Mouse (Mus musculus) midbrain, embryonic 10.5 days (tissue): ENCODE measurements around the gene Trim71. TPM values are rescaled to one million over a fixed set of nuclear protein-coding genes. Genes with fewer than 3 reads are reported as not detected.

Source experiments
- DNase-seq: peaks from one replicate; pipeline ENCODE4 v3.0.0-alpha.2; 2017; ENCODE audit warnings: low spot score
- H3K27ac ChIP-seq: fragments of 300-500 bp; sonication (generic); replicated peaks from 2 replicates; pipeline ENCODE4 v1.5.1; 2016; ENCODE audit warnings: mild to moderate bottlenecking
- H3K27me3 ChIP-seq: fragments of 300-500 bp; sonication (generic); 2 replicates; pipeline ENCODE4 v1.6.1; 2016; ENCODE audit warnings: low read depth, mild to moderate bottlenecking; ENCODE audit not compliant: poor library complexity, severe bottlenecking
- H3K36me3 ChIP-seq: fragments of 300-500 bp; sonication (generic); 2 replicates; pipeline ENCODE4 v1.6.1; 2016; ENCODE audit warnings: mild to moderate bottlenecking, moderate library complexity
- H3K4me1 ChIP-seq: fragments of 300-500 bp; sonication (generic); 2 replicates; pipeline ENCODE4 v1.6.1; 2016
- H3K4me3 ChIP-seq: fragments of 300-500 bp; sonication (generic); 2 replicates; pipeline ENCODE4 v1.5.1; 2016; ENCODE audit warnings: mild to moderate bottlenecking, moderate library complexity
- H3K9me3 ChIP-seq: fragments of 300-500 bp; sonication (generic); replicated peaks from 2 replicates; pipeline ENCODE4 v1.6.1; 2016; ENCODE audit warnings: mild to moderate bottlenecking
- WGBS: fragments of 180-500 bp; shearing (Covaris S2); methylation state at CpG from one replicate; pipeline ENCODE4 v1.1.7; 2016; 5-methylcytosine and 5-hydroxymethylcytosine counted together
- polyA plus RNA-seq: library from polyadenylated mRNA; unstranded; fragments of >200 nt; fragmentation: Nextera tagmentation; extraction: Ambion mirVana; gene quantifications from 2 replicates; pipeline ENCODE4 v1.2.1, GENCODE M21; 2016

Gene Trim71
- polyA plus RNA-seq, 1 experiment from 2014 or later, result 6.8 TPM

DNA sequence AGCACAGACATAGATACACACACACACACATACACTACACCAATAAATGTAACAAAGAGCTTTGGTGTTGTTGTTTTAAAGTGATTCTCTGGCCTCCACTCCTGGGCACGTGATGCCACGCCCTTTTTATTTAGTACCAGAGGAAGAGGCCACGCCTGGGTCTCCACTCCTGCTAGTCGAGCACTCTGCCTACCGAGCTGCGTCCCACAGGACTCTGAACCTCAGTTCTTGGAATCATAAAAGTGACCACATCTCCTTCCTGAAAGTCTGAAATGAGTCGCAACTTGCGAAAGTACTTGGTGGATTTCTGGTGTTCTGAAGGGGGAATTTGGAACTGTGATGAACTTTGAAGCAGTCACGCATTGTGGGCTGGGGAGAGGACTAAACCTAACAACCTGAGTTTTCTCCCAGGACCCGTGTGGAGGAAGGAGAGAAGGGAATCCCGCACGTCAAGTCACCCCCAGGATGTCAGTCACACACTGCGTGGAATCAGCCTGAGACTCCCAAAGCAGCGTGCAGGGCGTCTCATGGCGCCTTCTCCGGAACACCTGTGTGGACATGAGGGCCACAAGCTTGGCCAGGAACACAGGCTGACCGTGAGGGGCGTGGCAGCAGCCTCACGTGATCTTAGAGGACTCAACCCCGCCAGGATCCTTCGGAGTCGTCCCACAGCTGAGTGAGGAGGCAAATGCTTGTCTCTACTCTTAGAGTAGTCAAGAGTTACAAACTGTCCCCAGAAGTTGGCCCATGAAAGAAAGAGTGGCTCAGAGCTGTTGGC is 76.5 kb downstream of the Trim71 start:
- Histone ChIP-seq H3K27me3 (no peaks in the 10 kb centered on the region), H3K4me3 (no peak overlapping the region), H3K36me3 (no peaks in the 10 kb centered on the region), H3K4me1 (no peaks in the 10 kb centered on the region), H3K9me3 (no peaks in the 10 kb centered on the region), H3K27ac (no peak overlapping the region)
- WGBS, result 87% methylated on average over 23 of the region's 23 CpGs
- no peak for DNase-seq

DNA sequence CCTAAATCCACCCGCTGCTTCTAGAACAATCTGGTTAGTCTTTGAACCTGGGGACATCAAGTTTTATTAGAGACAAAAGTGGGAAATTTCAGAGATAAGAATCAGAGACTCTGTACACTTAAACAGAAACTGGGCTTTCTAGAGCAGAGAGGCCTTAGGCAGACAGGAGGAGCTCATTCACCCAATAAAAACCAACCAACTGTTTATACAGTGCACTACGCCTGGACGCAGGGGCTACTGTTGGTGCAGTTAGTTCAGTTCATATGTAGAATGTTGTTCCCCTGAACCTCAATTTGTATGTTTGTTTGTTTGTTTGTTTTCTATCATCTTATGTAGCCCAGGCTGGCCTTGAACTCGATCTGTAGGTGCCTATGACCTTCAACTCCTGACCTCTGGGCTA is 77.4 kb downstream of the Trim71 start:
- Histone ChIP-seq H3K36me3 (no peaks in the 10 kb centered on the region), H3K9me3 (no peaks in the 10 kb centered on the region), H3K4me3 (no peak overlapping the region), H3K27me3 (no peaks in the 10 kb centered on the region), H3K4me1 (no peaks in the 10 kb centered on the region), H3K27ac (no peak overlapping the region)
- WGBS, result 92% methylated on average over 4 of the region's 4 CpGs
- no peak for DNase-seq

DNA sequence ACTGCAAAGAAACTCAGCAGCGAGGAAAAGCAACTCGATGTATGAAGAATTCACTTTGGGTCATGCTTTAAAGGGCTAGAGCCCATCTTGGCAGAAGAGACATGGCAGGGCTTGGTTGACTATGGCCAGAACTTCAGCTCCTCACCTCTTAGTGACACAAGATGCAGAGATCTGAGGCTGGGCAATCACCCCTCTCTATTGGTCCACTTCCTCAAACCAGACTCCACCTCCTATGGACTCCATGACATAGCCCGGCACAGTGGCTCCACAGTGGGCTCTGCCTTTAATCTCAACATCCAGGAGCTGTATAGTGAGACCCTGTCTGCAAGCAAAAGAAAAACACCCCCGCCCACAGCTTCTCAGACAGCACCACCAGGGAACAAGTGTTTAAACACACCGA is 79.4 kb downstream of the Trim71 start:
- no peaks in the 10 kb centered on the region for H3K4me1 ChIP-seq
- no peaks in the 10 kb centered on the region for H3K27me3 ChIP-seq
- H3K9me3 ChIP-seq, result no peaks in the 10 kb centered on the region
- no peak overlapping the region for H3K4me3 ChIP-seq
- WGBS, result 87% methylated on average over 5 of the region's 5 CpGs
- H3K27ac ChIP-seq, result no peak overlapping the region
- H3K36me3 ChIP-seq, result no peaks in the 10 kb centered on the region
- no peak for DNase-seq

DNA sequence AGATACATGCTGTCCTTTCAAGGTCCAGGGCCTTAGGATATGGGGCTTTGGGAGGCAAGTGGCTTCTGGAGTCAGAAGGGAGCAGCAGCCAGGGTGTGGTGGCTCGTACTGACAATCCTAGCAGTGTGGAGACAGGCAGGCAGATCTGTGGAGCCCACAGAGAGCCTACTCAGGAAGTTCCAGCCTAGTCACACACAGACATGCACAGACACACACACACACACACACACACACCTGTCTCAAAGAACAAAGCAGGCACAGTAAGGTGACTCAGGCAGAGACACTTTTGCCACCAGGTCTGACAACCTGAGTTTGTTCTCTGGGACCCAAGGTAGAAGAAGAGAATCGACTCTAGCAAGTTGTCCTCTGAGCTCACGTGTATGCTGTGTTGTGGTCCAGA is 83.2 kb downstream of the Trim71 start:
- Histone ChIP-seq H3K27me3 (no peaks in the 10 kb centered on the region), H3K4me1 (no peaks in the 10 kb centered on the region), H3K9me3 (no peaks in the 10 kb centered on the region), H3K36me3 (no peaks in the 10 kb centered on the region), H3K27ac (no peak overlapping the region), H3K4me3 (no peak overlapping the region)
- DNase-seq, result no peak
- WGBS, result 92% methylated on average over 3 of the region's 3 CpGs

DNA sequence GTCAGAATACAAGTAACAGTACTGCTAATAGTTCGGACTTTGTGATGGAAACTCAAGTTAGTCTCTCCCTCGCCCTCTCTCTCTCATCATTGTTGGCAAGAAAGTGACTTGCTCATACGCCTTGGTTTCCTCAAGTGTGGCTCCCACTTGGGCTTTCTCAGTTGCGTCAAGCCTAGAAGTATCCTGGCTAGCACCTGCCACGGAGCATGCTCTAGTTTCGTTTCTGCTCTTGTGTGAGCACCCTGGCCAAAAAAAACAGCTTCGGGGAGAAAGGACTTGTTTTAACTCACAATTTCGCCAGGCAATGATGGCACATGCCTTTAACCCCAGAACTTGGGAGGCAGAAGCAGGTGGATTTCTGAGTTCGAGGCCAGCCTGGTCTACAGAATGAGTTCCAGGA is 87.2 kb downstream of the Trim71 start:
- DNase-seq, result no peak
- H3K4me3 ChIP-seq, result no peak overlapping the region
- H3K27me3 ChIP-seq, result no peaks in the 10 kb centered on the region
- 90% methylated on average over 9 of the region's 9 CpGs for WGBS
- no peaks in the 10 kb centered on the region for H3K9me3 ChIP-seq
- H3K27ac ChIP-seq, result no peak overlapping the region
- H3K36me3 ChIP-seq, result 0 out of 2 replicates have a peak, but pooled peaks cover 6% of the 10 kb centered on the region
- H3K4me1 ChIP-seq, result no peaks in the 10 kb centered on the region

DNA sequence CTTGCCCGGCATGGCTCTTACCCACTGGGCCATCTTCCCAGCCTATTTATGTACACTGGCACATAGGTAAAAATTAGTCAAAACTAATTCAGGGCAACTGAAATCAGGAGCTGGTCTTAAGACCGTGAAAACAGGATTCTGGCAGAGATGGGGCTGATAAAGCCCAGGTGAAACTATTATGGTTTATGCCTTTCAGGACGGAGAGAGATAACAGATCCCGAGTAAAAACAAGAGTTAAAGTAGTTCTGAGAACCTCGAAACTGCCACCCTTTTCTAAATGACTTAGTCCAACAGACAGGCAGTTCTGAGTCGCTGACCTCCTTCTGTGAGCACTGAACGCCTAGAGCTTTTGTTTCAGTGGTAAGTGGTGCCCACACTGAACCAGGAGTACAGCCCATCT is 92.3 kb downstream of the Trim71 start:
- no peak overlapping the region for H3K4me3 ChIP-seq
- no peak overlapping the region for H3K27ac ChIP-seq
- H3K27me3 ChIP-seq, result no peaks in the 10 kb centered on the region
- WGBS, result 84% methylated on average over 7 of the region's 7 CpGs
- no peak for DNase-seq
- peaks cover 8% of the 10 kb centered on the region for H3K4me1 ChIP-seq
- no peaks in the 10 kb centered on the region for H3K9me3 ChIP-seq
- H3K36me3 ChIP-seq, result peaks cover 12% of the 10 kb centered on the region

DNA sequence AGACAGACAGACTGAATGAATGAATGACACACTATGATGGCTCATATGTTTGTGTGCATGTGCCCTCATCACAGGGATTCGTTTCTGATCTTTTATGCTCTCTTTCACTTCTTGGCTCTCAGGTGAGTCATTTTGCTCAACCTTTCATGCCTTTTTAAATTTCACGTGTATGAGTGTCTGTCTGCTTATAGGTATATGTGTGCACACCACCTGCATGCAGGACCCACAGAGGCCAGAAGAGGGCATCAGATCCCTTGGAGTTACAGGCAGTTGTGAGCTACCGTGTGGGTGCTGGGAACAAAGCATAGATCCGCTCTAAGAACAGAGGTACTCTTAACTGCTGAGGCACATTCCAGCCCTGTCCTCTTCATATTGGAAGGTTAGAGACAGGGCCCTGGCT is 95.5 kb downstream of the Trim71 start:
- H3K4me3 ChIP-seq, result no peak overlapping the region
- no peaks in the 10 kb centered on the region for H3K9me3 ChIP-seq
- H3K27me3 ChIP-seq, result no peaks in the 10 kb centered on the region
- H3K36me3 ChIP-seq, result peaks cover 29% of the 10 kb centered on the region
- H3K4me1 ChIP-seq, result peaks cover 14% of the 10 kb centered on the region
- no peak overlapping the region for H3K27ac ChIP-seq
- 88% methylated on average over 4 of the region's 4 CpGs for WGBS
- DNase-seq, result no peak

DNA sequence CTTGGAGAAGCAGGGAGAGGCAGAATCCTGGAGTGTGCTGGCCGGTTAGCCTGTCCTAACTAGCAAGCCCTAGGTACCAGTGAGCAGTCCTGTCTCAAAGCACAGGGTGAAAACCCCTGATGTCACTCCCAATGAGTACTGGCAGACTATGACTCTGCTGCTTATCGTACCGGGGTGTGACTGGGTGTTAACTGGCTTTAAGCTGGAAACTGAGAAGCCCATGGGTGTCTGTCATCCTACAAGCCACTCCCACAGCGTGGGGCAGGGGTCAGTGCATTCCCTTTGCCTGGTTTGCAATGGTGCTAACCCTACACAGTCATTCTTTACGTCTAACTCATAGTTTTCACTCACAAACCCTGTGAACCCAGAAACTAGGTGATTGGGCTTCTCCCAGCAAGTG is 96.0 kb downstream of the Trim71 start:
- H3K4me1 ChIP-seq, result peaks cover 14% of the 10 kb centered on the region
- no peak for DNase-seq
- WGBS, result 79% methylated on average over 5 of the region's 5 CpGs

DNA sequence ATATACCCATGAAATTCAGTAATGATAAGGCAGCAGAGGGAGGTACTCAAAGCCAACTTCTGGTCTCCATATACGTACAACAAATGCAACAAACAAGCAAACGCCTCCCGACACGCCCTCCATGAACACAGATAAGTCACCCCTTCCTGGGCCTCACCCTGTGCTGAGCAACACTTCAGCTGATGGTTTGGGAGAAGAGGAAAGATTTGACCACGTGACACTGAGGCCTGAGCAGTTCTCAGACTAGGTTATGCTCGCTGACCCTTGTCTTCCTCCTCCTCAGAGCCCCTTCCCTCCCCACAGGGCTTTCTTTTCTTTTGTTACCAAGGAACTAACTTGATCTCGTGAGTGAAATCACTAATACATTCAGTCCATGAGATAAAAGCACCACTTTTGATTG is 97.3 kb downstream of the Trim71 start:
- H3K27ac ChIP-seq, result no peak overlapping the region
- no peak overlapping the region for H3K4me3 ChIP-seq
- H3K27me3 ChIP-seq, result no peaks in the 10 kb centered on the region
- no peak for DNase-seq
- H3K36me3 ChIP-seq, result peaks cover 34% of the 10 kb centered on the region
- H3K4me1 ChIP-seq, result peaks cover 14% of the 10 kb centered on the region
- H3K9me3 ChIP-seq, result no peaks in the 10 kb centered on the region
- 64% methylated on average over 7 of the region's 7 CpGs for WGBS

More for the DNA sequence above, 96.0 kb downstream of the Trim71 start:
- Histone ChIP-seq H3K4me3 (no peak overlapping the region), H3K27me3 (no peaks in the 10 kb centered on the region), H3K9me3 (no peaks in the 10 kb centered on the region), H3K36me3 (peaks cover 29% of the 10 kb centered on the region), H3K27ac (no peak overlapping the region)

DNA sequence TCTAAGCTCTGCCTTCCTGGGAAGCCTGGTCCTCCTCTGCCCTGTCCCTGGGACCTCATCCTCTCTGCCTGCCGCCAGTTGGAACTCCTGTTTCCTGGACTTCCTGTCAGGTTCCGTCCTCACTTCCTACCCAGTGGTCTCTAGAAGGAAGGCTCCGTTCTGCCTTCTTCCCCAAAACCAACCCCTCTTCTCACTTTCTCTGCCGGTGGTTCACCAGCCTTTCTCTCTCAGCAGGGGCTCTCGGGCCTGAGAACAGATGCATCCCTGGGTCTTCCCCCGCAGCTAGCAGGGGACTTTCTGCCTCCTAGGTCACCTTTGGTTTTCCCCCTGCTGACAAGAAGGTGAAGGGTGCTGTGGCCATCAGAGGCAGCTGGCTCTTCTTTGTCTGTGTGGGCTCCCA is 98.7 kb downstream of the Trim71 start:
- WGBS, result 78% methylated on average over 6 of the region's 6 CpGs
- Histone ChIP-seq H3K27me3 (no peaks in the 10 kb centered on the region), H3K27ac (no peak overlapping the region), H3K36me3 (peaks cover 46% of the 10 kb centered on the region), H3K4me3 (no peak overlapping the region), H3K4me1 (peaks cover 14% of the 10 kb centered on the region), H3K9me3 (no peaks in the 10 kb centered on the region)
- DNase-seq, result no peak

DNA sequence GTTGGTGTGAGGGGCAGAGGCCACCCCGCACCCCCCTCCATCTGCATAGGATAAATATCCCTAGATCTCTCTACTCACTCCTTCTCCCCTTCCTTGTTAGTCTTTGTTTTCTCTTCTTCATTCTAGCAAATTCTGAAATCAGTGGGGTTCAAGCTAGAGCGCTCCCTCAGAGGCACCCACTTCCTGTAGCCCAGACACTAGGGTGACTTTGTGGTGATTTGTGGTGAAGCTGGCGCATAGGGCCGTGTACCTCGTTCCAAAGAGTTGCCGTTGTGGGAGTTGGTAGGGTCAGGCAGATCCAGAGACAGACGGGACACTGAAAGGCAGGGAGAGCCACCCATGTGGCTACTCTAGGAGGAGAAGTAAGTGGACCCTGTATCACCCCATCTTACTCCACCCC is 101.6 kb downstream of the Trim71 start:
- Histone ChIP-seq H3K9me3 (no peaks in the 10 kb centered on the region), H3K27ac (no peak overlapping the region), H3K27me3 (no peaks in the 10 kb centered on the region), H3K4me3 (no peak overlapping the region), H3K4me1 (peaks cover 12% of the 10 kb centered on the region), H3K36me3 (peaks cover 50% of the 10 kb centered on the region)
- no peak for DNase-seq
- WGBS, result 91% methylated on average over 7 of the region's 7 CpGs

DNA sequence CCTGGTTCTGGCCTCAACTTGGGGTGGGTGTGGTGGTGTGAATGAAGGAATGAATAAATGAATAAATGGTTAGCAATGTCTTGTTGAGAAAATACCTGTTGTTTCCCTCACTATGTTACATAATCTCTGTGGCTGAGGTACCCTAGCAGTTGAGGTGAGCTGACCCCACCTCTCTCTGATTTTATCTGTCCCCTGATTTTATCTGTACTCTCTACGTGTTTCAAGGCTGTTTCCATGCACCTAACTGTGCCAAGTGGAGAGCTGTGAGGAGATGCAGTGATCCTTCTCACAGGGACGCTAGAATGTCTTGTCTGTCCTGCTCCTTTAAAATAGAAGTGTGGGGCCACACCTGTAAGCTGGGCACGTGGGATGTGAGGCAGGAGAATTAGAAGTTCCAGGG is 105.7 kb downstream of the Trim71 start:
- no peaks in the 10 kb centered on the region for H3K9me3 ChIP-seq
- no peak for DNase-seq
- WGBS, result 86% methylated on average over 3 of the region's 3 CpGs
- no peaks in the 10 kb centered on the region for H3K4me1 ChIP-seq
- no peak overlapping the region for H3K27ac ChIP-seq
- H3K4me3 ChIP-seq, result no peak overlapping the region
- no peaks in the 10 kb centered on the region for H3K27me3 ChIP-seq
- H3K36me3 ChIP-seq, result peaks cover 35% of the 10 kb centered on the region
